Mouse (Mus musculus): Measurements from ENCODE around the gene Srpk2. TPM values are rescaled to one million over a fixed set of nuclear protein-coding genes. Genes with fewer than 3 reads are reported as not detected.
"Not testable (repeated sequence)": the region's sequence is repeated elsewhere in the genome, so short reads cannot be mapped to it uniquely, and the experiment has no call there.

Gene Srpk2
- polyA plus RNA-seq, 1 experiment from 2014 or later = 5.7 TPM

GRCm38 (mm10) chr5:23560171-23560570 lies 124.2 kb downstream of the Srpk2 start:
- no peak overlapping the region for H3K4me2 ChIP-seq
- whole genome bisulfite sequencing (ENCODE audit: insufficient replicate concordance) = 67% methylated on average over 4 of the region's 4 CpGs
- H3K9me3 ChIP-seq (replicated peaks) = no peaks in the 10 kb centered on the region
- H3K27me3 ChIP-seq = no peaks in the 10 kb centered on the region
- H3K36me3 ChIP-seq (replicated peaks) = no peaks in the 10 kb centered on the region
- no peaks in the 10 kb centered on the region for H3K4me1 ChIP-seq (replicated peaks)
- ATAC-seq (ENCODE audit: insufficient read depth) = no peak
- no peak overlapping the region for H3K4me3 ChIP-seq (replicated peaks)
- H3K9ac ChIP-seq = no peak overlapping the region
- H3K27ac ChIP-seq (replicated peaks) = no peak overlapping the region

- ATAC-seq (ENCODE audit: insufficient read depth) = no peak
- Histone ChIP-seq H3K27me3 (no peaks in the 10 kb centered on the region), H3K27ac (replicated peaks) (no peak overlapping the region), H3K4me1 (replicated peaks) (peaks cover 19% of the 10 kb centered on the region), H3K9me3 (replicated peaks) (no peaks in the 10 kb centered on the region), H3K4me2 (no peak overlapping the region), H3K4me3 (replicated peaks) (no peak overlapping the region), H3K36me3 (replicated peaks) (no peaks in the 10 kb centered on the region), H3K9ac (no peak overlapping the region)
- 68% methylated on average over 7 of the region's 7 CpGs for WGBS (ENCODE audit: insufficient replicate concordance)
Observed at GRCm38 (mm10) chr5:23556007-23556770, 128.2 kb downstream of the Srpk2 start.

GRCm38 (mm10) chr5:23553338-23553737 lies 131.1 kb downstream of the Srpk2 start:
- Histone ChIP-seq H3K4me2 (peak overlapping the region; percentile 32), H3K27ac (replicated peaks) (peak overlapping the region; percentile 69), H3K4me1 (replicated peaks) (peaks cover 19% of the 10 kb centered on the region)
- WGBS (ENCODE audit: insufficient replicate concordance) = 31% methylated on average over 3 of the region's 3 CpGs
- H3K4me3 ChIP-seq (replicated peaks); H3K9me3 ChIP-seq (replicated peaks); H3K36me3 ChIP-seq (replicated peaks); H3K9ac ChIP-seq; H3K27me3 ChIP-seq: not testable (repeated sequence)
- peak; percentile 94 for ATAC-seq (ENCODE audit: insufficient read depth)

- Histone ChIP-seq H3K9me3 (replicated peaks) (no peaks in the 10 kb centered on the region), H3K4me1 (replicated peaks) (peaks cover 19% of the 10 kb centered on the region), H3K27me3 (no peaks in the 10 kb centered on the region), H3K9ac (no peak overlapping the region), H3K4me2 (no peak overlapping the region), H3K4me3 (replicated peaks) (no peak overlapping the region), H3K36me3 (replicated peaks) (no peaks in the 10 kb centered on the region), H3K27ac (replicated peaks) (no peak overlapping the region)
- ATAC-seq (ENCODE audit: insufficient read depth) = no peak
- WGBS (ENCODE audit: insufficient replicate concordance) = 59% methylated on average over 5 of the region's 5 CpGs
Observed at GRCm38 (mm10) chr5:23551687-23552086, 132.7 kb downstream of the Srpk2 start.

- Histone ChIP-seq H3K36me3 (replicated peaks) (no peaks in the 10 kb centered on the region), H3K27ac (replicated peaks) (no peak overlapping the region), H3K4me3 (replicated peaks) (no peak overlapping the region), H3K27me3 (no peaks in the 10 kb centered on the region), H3K9me3 (replicated peaks) (no peaks in the 10 kb centered on the region), H3K4me1 (replicated peaks) (no peaks in the 10 kb centered on the region), H3K9ac (no peak overlapping the region), H3K4me2 (no peak overlapping the region)
- no peak for ATAC-seq (ENCODE audit: insufficient read depth)
- 82% methylated on average over 7 of the region's 7 CpGs for WGBS (ENCODE audit: insufficient replicate concordance)
Observed at GRCm38 (mm10) chr5:23535692-23536091, 148.7 kb downstream of the Srpk2 start.

- H3K4me2 ChIP-seq = no peak overlapping the region
Observed at GRCm38 (mm10) chr5:23531541-23532096, 152.8 kb downstream of the Srpk2 start.

GRCm38 (mm10) chr5:23531100-23531499 lies 153.3 kb downstream of the Srpk2 start:
- H3K27me3 ChIP-seq = no peaks in the 10 kb centered on the region
- no peak for ATAC-seq (ENCODE audit: insufficient read depth)
- H3K4me2 ChIP-seq = no peak overlapping the region
- no peaks in the 10 kb centered on the region for H3K9me3 ChIP-seq (replicated peaks)
- H3K9ac ChIP-seq = no peak overlapping the region
- no peaks in the 10 kb centered on the region for H3K4me1 ChIP-seq (replicated peaks)
- no peak overlapping the region for H3K27ac ChIP-seq (replicated peaks)
- no peaks in the 10 kb centered on the region for H3K36me3 ChIP-seq (replicated peaks)
- WGBS (ENCODE audit: insufficient replicate concordance) = 76% methylated on average over 6 of the region's 6 CpGs
- H3K4me3 ChIP-seq (replicated peaks) = no peak overlapping the region

More at GRCm38 (mm10) chr5:23531541-23532096, 152.8 kb downstream of the Srpk2 start:
- no peak overlapping the region for H3K27ac ChIP-seq (replicated peaks)
- H3K36me3 ChIP-seq (replicated peaks) = no peaks in the 10 kb centered on the region
- H3K27me3 ChIP-seq = no peaks in the 10 kb centered on the region
- no peak for ATAC-seq (ENCODE audit: insufficient read depth)
- H3K9ac ChIP-seq = no peak overlapping the region
- H3K9me3 ChIP-seq (replicated peaks) = no peaks in the 10 kb centered on the region
- H3K4me1 ChIP-seq (replicated peaks) = no peaks in the 10 kb centered on the region
- WGBS (ENCODE audit: insufficient replicate concordance) = 71% methylated on average over 7 of the region's 7 CpGs
- H3K4me3 ChIP-seq (replicated peaks) = no peak overlapping the region

- Histone ChIP-seq H3K4me1 (replicated peaks) (no peaks in the 10 kb centered on the region), H3K4me3 (replicated peaks) (no peak overlapping the region), H3K4me2 (no peak overlapping the region), H3K27ac (replicated peaks) (no peak overlapping the region), H3K27me3 (no peaks in the 10 kb centered on the region), H3K9ac (no peak overlapping the region), H3K36me3 (replicated peaks) (peaks cover 7% of the 10 kb centered on the region; the same call in 1 of the 2 replicates), H3K9me3 (replicated peaks) (no peaks in the 10 kb centered on the region)
- ATAC-seq (ENCODE audit: insufficient read depth) = no peak
- 60% methylated on average over 3 of the region's 3 CpGs for WGBS (ENCODE audit: insufficient replicate concordance)
Observed at GRCm38 (mm10) chr5:23524621-23525020, 159.8 kb downstream of the Srpk2 start.

- Histone ChIP-seq H3K27ac (replicated peaks) (no peak overlapping the region), H3K27me3 (no peaks in the 10 kb centered on the region), H3K4me1 (replicated peaks) (no peaks in the 10 kb centered on the region), H3K4me3 (replicated peaks) (no peak overlapping the region), H3K36me3 (replicated peaks) (peaks cover 7% of the 10 kb centered on the region; the same call in 1 of the 2 replicates), H3K9me3 (replicated peaks) (no peaks in the 10 kb centered on the region), H3K9ac (no peak overlapping the region), H3K4me2 (no peak overlapping the region)
- WGBS (ENCODE audit: insufficient replicate concordance) = 81% methylated on average over 3 of the region's 3 CpGs
- no peak for ATAC-seq (ENCODE audit: insufficient read depth)
Observed at GRCm38 (mm10) chr5:23523936-23524335, 160.5 kb downstream of the Srpk2 start.

GRCm38 (mm10) chr5:23521645-23522044 lies 162.8 kb downstream of the Srpk2 start:
- no peak overlapping the region for H3K9ac ChIP-seq
- no peaks in the 10 kb centered on the region for H3K9me3 ChIP-seq (replicated peaks)
- H3K36me3 ChIP-seq (replicated peaks) = peaks cover 7% of the 10 kb centered on the region; the same call in 1 of the 2 replicates
- H3K4me2 ChIP-seq = no peak overlapping the region
- H3K27me3 ChIP-seq = no peaks in the 10 kb centered on the region
- H3K27ac ChIP-seq (replicated peaks) = no peak overlapping the region
- no peaks in the 10 kb centered on the region for H3K4me1 ChIP-seq (replicated peaks)
- WGBS (ENCODE audit: insufficient replicate concordance) = 90% methylated on average over 1 of the region's 1 CpGs
- ATAC-seq (ENCODE audit: insufficient read depth) = no peak
- H3K4me3 ChIP-seq (replicated peaks) = no peak overlapping the region

- Histone ChIP-seq H3K4me1 (replicated peaks) (no peaks in the 10 kb centered on the region), H3K9ac (no peak overlapping the region), H3K9me3 (replicated peaks) (no peaks in the 10 kb centered on the region), H3K27me3 (no peaks in the 10 kb centered on the region), H3K36me3 (replicated peaks) (peaks cover 7% of the 10 kb centered on the region), H3K4me2 (no peak overlapping the region), H3K27ac (replicated peaks) (no peak overlapping the region), H3K4me3 (replicated peaks) (no peak overlapping the region)
- 86% methylated on average over 3 of the region's 3 CpGs for WGBS (ENCODE audit: insufficient replicate concordance)
- no peak for ATAC-seq (ENCODE audit: insufficient read depth)
Observed at GRCm38 (mm10) chr5:23519679-23520078, 164.7 kb downstream of the Srpk2 start.
